Mouse (Mus musculus) stomach, embryonic 15.5 days (tissue): Measurements from ENCODE around the gene Tas2r143. TPM values are rescaled to one million over a fixed set of nuclear protein-coding genes. Genes with fewer than 3 reads are reported as not detected.

ENCODE experiments used
- ATAC-seq: fragments of 200-750 bp; cut with Nextera tagmentation; 2 replicates; pipeline ENCODE4 v1.8.0; 2017; ENCODE audit warnings: low read depth, moderate number of reproducible peaks, moderate TSS enrichment; ENCODE audit not compliant: insufficient read depth, low FRiP score
- H3K27ac ChIP-seq: fragments of 300-500 bp; sonication (generic); 2 replicates; pipeline ENCODE4 v1.5.1; 2015; ENCODE audit warnings: mild to moderate bottlenecking, inconsistent platforms
- H3K27me3 ChIP-seq: fragments of 300-500 bp; sonication (generic); replicated peaks from 2 replicates; pipeline ENCODE4 v1.6.1; 2015; ENCODE audit warnings: inconsistent platforms
- H3K36me3 ChIP-seq: fragments of 300-500 bp; sonication (generic); 2 replicates; pipeline ENCODE4 v1.6.1; 2015; ENCODE audit warnings: inconsistent platforms
- H3K4me1 ChIP-seq: fragments of 300-500 bp; sonication (generic); 2 replicates; pipeline ENCODE4 v1.6.1; 2015; ENCODE audit warnings: inconsistent platforms
- H3K4me2 ChIP-seq: fragments of 300-500 bp; sonication (generic); 2 replicates; pipeline ENCODE4 v1.6.1; 2015; ENCODE audit warnings: mild to moderate bottlenecking, inconsistent platforms
- H3K4me3 ChIP-seq: fragments of 300-500 bp; sonication (generic); replicated peaks from 2 replicates; pipeline ENCODE4 v1.5.1; 2015; ENCODE audit warnings: inconsistent platforms
- H3K9ac ChIP-seq: fragments of 300-500 bp; sonication (generic); 2 replicates; pipeline ENCODE4 v1.6.1; 2015; ENCODE audit warnings: inconsistent platforms
- H3K9me3 ChIP-seq: fragments of 300-500 bp; sonication (generic); 2 replicates; pipeline ENCODE4 v1.6.1; 2016; ENCODE audit warnings: inconsistent platforms
- WGBS: fragments of 180-500 bp; shearing (Covaris S2); methylation state at CpG from one replicate; pipeline ENCODE4 v1.1.7; 2015; 5-methylcytosine and 5-hydroxymethylcytosine counted together
- polyA plus RNA-seq: library from polyadenylated mRNA; unstranded; fragments of >200 nt; fragmentation: Nextera tagmentation; extraction: Ambion mirVana; gene quantifications from 2 replicates; pipeline ENCODE4 v1.2.1, GENCODE M21; 2015

The Tas2r143 gene
- polyA plus RNA-seq, 1 experiment from 2014 or later: not detected

DNA sequence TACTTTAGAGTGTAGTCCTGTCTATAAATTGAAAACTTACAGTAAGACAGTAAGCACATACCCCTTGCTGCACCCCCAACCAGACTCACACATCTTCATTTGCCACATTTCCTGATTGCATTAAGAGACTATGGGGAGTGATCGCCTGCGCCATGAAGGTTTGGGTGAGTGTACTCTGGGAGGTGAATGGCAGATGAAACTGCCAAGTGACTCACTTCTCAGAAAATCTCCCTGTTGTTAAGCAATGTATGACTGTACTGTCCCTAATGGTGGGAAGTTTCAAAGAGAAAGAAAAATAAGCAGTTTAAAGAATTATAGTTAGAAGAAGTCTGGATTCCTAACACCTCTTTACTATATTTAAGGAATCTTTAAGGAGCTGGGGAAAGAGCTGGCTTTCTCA, 19.4 kb downstream of the Tas2r143 start:
- Histone ChIP-seq H3K4me1 (no peaks in the 10 kb centered on the region), H3K4me3 (no peak overlapping the region), H3K36me3 (no peaks in the 10 kb centered on the region), H3K9ac (no peak overlapping the region), H3K27me3 (no peaks in the 10 kb centered on the region), H3K4me2 (no peak overlapping the region), H3K9me3 (no peaks in the 10 kb centered on the region), H3K27ac (no peak overlapping the region)
- WGBS: 81% methylated on average over 2 of the region's 2 CpGs
- no peak for ATAC-seq

DNA sequence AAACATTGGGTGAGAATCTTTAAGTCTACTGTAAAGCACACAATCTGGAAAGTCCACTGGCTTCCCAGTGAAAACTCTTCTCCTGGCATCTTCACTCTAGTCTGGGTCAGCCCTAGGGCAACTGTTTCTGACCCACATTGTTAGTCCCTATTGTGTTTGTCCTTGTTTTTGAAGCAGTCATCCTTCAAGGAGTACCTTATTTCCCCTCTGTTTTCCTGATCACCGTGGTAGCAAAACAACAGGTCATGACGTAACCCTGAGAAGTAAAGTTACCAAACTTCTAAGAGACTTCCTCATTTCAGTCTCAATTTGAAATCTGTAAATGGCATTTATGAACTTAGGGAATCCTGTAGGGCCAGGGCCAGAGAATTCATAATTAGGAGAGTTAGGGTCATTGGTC, 21.4 kb downstream of the Tas2r143 start:
- no peak for ATAC-seq
- no peaks in the 10 kb centered on the region for H3K27me3 ChIP-seq
- 77% methylated on average over 2 of the region's 2 CpGs for WGBS

DNA sequence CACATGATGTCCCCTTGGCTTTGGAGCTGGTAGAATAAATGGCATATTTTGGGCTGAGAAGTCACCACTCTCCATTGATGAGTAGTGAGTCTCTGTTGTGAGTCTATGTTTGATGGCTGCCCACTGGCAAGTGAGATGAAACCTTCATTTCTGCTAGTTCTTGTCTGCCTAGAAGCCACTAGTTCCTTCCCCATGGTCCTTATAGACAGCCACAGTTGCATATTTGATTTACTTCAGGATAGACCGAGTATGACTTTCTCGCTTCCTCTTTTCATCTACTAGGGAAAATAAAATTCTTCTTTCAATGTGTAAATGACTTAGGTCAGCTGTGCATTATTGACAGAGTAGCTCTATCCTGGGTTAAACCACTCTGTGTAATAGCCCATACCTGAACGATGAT, 24.4 kb downstream of the Tas2r143 start:
- H3K4me3 ChIP-seq: no peak overlapping the region
- H3K4me1 ChIP-seq: no peaks in the 10 kb centered on the region
- 89% methylated on average over 3 of the region's 3 CpGs for WGBS
- H3K27me3 ChIP-seq: no peaks in the 10 kb centered on the region
- no peak overlapping the region for H3K9ac ChIP-seq
- no peaks in the 10 kb centered on the region for H3K36me3 ChIP-seq
- no peak for ATAC-seq
- no peaks in the 10 kb centered on the region for H3K9me3 ChIP-seq
- H3K27ac ChIP-seq: no peak overlapping the region
- no peak overlapping the region for H3K4me2 ChIP-seq

More for the DNA sequence above, 21.4 kb downstream of the Tas2r143 start:
- H3K4me2 ChIP-seq: no peak overlapping the region
- no peak overlapping the region for H3K4me3 ChIP-seq
- no peaks in the 10 kb centered on the region for H3K4me1 ChIP-seq
- no peaks in the 10 kb centered on the region for H3K9me3 ChIP-seq
- no peak overlapping the region for H3K9ac ChIP-seq
- H3K36me3 ChIP-seq: no peaks in the 10 kb centered on the region
- no peak overlapping the region for H3K27ac ChIP-seq

DNA sequence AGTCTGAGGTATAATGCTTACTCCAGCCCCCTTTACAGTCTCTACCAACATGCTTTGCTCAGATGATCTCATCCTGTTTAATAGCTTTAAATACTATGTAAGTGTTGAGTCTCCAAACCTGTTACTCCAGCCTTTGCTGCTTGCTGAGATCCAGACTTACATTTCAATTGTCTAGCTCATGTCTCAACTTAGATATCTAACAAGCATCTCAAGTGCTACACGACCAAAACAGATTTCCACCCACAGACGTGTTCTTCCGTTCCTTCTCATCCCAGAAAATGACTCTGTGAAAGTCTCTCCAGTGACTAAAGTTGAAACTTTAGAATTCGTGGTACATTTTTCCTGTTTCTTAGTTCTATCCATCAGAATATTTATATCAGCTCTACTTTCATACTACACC, 26.3 kb downstream of the Tas2r143 start:
- no peak for ATAC-seq
- Histone ChIP-seq H3K4me2 (no peak overlapping the region), H3K4me3 (no peak overlapping the region), H3K36me3 (no peaks in the 10 kb centered on the region), H3K27ac (no peak overlapping the region), H3K27me3 (no peaks in the 10 kb centered on the region), H3K9ac (no peak overlapping the region), H3K4me1 (no peaks in the 10 kb centered on the region), H3K9me3 (no peaks in the 10 kb centered on the region)
- 76% methylated on average over 4 of the region's 4 CpGs for WGBS

DNA sequence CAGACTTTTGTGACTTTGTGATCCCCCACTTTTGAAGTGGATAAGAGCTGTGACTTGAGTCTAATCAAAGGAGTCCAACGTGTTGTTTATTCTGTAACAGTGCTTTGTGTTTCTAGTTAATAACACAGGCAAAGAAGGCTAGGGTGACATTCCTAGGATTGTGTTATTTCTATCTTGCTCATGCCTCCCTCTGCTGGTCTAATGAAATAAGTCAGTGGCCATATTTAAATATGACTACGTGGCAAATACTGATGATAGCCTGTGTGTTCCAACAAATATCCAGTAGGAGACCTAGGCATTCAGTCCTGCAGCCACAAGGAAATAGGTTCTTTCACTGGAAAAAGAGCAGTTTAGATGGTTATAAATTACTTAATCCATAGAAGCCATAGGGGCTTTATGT, 33.5 kb downstream of the Tas2r143 start:
- H3K4me2 ChIP-seq: no peak overlapping the region
- no peaks in the 10 kb centered on the region for H3K36me3 ChIP-seq
- H3K27me3 ChIP-seq: no peaks in the 10 kb centered on the region
- WGBS: 63% methylated on average over 2 of the region's 2 CpGs
- H3K9ac ChIP-seq: no peak overlapping the region
- H3K4me1 ChIP-seq: no peaks in the 10 kb centered on the region
- H3K27ac ChIP-seq: no peak overlapping the region
- ATAC-seq: no peak
- H3K9me3 ChIP-seq: no peaks in the 10 kb centered on the region
- no peak overlapping the region for H3K4me3 ChIP-seq

DNA sequence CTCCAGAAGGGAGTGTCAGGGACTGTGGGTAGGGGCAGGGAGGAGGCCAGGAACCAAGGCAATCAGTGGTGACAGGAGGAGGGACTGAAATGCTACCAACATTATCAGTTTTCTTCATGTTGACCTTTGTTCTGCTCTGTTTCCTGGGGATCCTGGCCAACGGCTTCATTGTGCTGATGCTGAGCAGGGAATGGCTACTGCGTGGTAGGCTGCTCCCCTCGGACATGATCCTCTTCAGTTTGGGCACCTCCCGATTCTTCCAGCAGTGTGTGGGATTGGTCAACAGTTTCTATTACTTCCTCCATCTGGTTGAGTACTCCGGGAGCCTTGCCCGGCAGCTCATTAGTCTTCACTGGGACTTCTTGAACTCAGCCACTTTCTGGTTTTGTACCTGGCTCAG, 34.4 kb downstream of the Tas2r143 start, which contains the start of gene Tas2r126:
Gene Tas2r126 (plus strand): TSS at position 90 of the 400 bp plus-strand sequence.
- H3K27me3 ChIP-seq: no peaks in the 10 kb centered on the region
- H3K36me3 ChIP-seq: no peaks in the 10 kb centered on the region
- H3K4me1 ChIP-seq: no peaks in the 10 kb centered on the region
- no peak for ATAC-seq
- H3K9ac ChIP-seq: no peak within 1 kb of the TSS
- 70% methylated on average over 6 of the region's 6 CpGs for whole genome bisulfite sequencing
- H3K4me3 ChIP-seq: no peak within 1 kb of the TSS
- H3K9me3 ChIP-seq: no peaks in the 10 kb centered on the region
- H3K4me2 ChIP-seq: no peak within 1 kb of the TSS
- H3K27ac ChIP-seq: no peak within 1 kb of the TSS

DNA sequence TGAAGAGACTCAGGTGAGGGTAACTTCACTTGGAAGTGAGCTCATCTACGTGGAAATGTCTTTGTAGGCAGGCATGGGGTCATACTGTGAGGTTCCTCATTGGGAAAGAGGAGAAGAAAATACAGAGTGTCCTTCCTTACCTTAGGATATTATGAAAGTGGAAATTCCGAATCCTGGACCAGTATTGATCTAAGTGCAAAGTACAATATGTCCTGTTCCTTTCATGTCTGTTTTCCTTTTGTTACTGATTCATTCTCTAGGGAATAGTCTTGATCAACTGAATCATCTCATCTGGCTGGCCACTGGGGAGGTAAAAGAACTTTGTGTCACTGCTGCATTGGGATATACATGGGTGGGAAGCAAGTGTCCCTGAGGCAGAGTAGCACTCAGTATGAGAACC, 35.5 kb downstream of the Tas2r143 start:
- Histone ChIP-seq H3K27ac (no peak overlapping the region), H3K4me2 (no peak overlapping the region), H3K4me3 (no peak overlapping the region), H3K9ac (no peak overlapping the region), H3K4me1 (no peaks in the 10 kb centered on the region), H3K9me3 (no peaks in the 10 kb centered on the region), H3K36me3 (no peaks in the 10 kb centered on the region), H3K27me3 (no peaks in the 10 kb centered on the region)
- WGBS: 64% methylated on average over 2 of the region's 2 CpGs
- ATAC-seq: no peak

DNA sequence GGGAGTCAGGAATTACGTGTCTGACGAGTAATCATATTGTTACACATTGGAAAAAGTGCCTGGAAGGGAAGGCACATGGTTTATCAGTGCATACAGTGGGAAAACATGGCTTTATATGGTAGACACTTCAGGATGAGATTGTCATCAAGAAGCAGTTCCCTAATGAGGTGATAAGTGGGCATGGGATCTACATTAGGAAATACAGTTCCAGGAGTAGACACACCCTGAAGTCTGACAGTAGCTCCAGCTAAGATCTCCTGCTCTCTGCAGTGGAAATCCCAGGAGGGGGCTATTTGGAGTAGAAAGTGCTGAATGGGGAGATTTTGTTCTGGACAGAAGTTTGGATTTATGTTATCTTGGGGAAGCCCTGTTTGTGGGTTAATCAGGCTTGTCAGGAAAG, 41.4 kb downstream of the Tas2r143 start:
- Histone ChIP-seq H3K4me3 (no peak overlapping the region), H3K4me1 (no peaks in the 10 kb centered on the region), H3K36me3 (no peaks in the 10 kb centered on the region), H3K27me3 (no peaks in the 10 kb centered on the region), H3K27ac (no peak overlapping the region), H3K9me3 (no peaks in the 10 kb centered on the region), H3K9ac (no peak overlapping the region), H3K4me2 (no peak overlapping the region)
- 68% methylated on average over 2 of the region's 2 CpGs for WGBS
- no peak for ATAC-seq

DNA sequence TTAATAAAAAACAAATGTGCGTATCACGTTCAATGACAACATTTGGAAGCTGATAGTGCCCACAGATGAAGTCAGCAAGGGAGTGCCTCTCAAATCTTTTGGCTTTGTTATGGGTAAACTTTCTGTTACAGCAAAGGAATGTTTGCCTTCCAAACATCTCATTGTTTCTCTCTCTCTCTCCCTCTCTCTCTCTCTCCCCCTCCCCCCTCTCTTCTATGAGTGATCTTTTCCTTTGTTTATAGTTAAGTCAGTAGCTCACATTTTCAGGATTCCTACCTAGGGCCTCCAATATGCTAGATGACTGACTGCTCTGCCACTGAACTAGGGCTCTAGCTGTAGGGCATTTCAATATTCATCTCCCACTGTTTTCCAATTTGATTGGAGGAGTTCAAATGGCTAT, 44.5 kb downstream of the Tas2r143 start:
- H3K36me3 ChIP-seq: no peaks in the 10 kb centered on the region
- H3K4me1 ChIP-seq: no peaks in the 10 kb centered on the region
- no peak overlapping the region for H3K27ac ChIP-seq
- H3K9me3 ChIP-seq: no peaks in the 10 kb centered on the region
- H3K9ac ChIP-seq: no peak overlapping the region
- no peaks in the 10 kb centered on the region for H3K27me3 ChIP-seq
- WGBS: 41% methylated on average over 2 of the region's 2 CpGs
- ATAC-seq: no peak
- no peak overlapping the region for H3K4me3 ChIP-seq
- H3K4me2 ChIP-seq: no peak overlapping the region

DNA sequence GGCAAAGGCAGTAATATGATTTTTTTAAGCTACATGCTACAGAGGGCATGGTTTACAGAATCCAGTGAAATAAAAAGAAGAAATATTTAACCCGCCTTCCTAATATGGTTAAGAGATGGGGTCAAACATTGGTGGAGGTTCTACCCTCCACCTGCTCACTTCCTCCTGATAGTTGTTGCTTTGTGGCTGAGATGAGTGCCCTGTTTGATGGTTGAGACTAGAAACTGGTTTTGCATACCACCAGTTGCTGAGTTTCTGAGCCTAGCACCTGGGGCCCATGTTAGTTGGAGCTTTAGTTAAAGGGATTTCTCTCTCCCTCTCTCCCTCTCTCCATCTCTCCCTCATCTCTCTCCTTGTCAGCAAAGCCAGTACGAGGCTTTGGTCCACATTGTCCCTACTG, 47.3 kb downstream of the Tas2r143 start:
- no peak for ATAC-seq
- Histone ChIP-seq H3K4me2 (no peak overlapping the region), H3K36me3 (no peaks in the 10 kb centered on the region), H3K4me1 (no peaks in the 10 kb centered on the region), H3K9ac (no peak overlapping the region), H3K9me3 (no peaks in the 10 kb centered on the region), H3K27ac (no peak overlapping the region), H3K27me3 (no peaks in the 10 kb centered on the region), H3K4me3 (no peak overlapping the region)
- 70% methylated on average over 2 of the region's 2 CpGs for WGBS

Other genes with a start within 250 kb of the Tas2r143 start
- gene Tas2r144, start 184.9 kb upstream of the Tas2r143 start, polyA plus RNA-seq: not detected in 2 replicates
- 19.1 and 23.0 TPM in 2 replicates for gene Gstk1, start 154.3 kb upstream of the Tas2r143 start, polyA plus RNA-seq
- 4.8 and 4.9 TPM in 2 replicates for gene Tmem139, start 138.3 kb upstream of the Tas2r143 start, polyA plus RNA-seq
- gene Casp2, start 135.3 kb upstream of the Tas2r143 start, polyA plus RNA-seq: 48.4 and 49.8 TPM in 2 replicates
- 0.08 and 0.12 TPM in 2 replicates for gene Clcn1, start 113.6 kb upstream of the Tas2r143 start, polyA plus RNA-seq
- gene Fam131b, start 75.6 kb upstream of the Tas2r143 start, polyA plus RNA-seq: 0.22 and 0.23 TPM in 2 replicates
- 96.9 and 105 TPM in 2 replicates for gene Zyx, start 50.6 kb upstream of the Tas2r143 start, polyA plus RNA-seq
- gene Epha1, start 27.0 kb upstream of the Tas2r143 start, polyA plus RNA-seq: 16.3 and 16.9 TPM in 2 replicates
- not detected in 2 replicates for gene Tas2r135, start 5.2 kb downstream of the Tas2r143 start, polyA plus RNA-seq
- not detected in 2 replicates for gene Tas2r126, start 34.3 kb downstream of the Tas2r143 start, polyA plus RNA-seq
- not detected in 2 replicates for gene Olfr458, start 65.0 kb downstream of the Tas2r143 start, polyA plus RNA-seq
- gene Olfr457, start 76.1 kb downstream of the Tas2r143 start, polyA plus RNA-seq: not detected in 2 replicates
- not detected in 2 replicates for gene Olfr456, start 87.0 kb downstream of the Tas2r143 start, polyA plus RNA-seq
- 0.09 TPM in 1 of 2 replicates, not detected in the other for gene Olfr455, start 147.3 kb downstream of the Tas2r143 start, polyA plus RNA-seq
- not detected in 2 replicates for gene Tcaf3, start 197.5 kb downstream of the Tas2r143 start, polyA plus RNA-seq
- 9.5 and 11.9 TPM in 2 replicates for gene Tcaf2, start 245.0 kb downstream of the Tas2r143 start, polyA plus RNA-seq